Mouse (Mus musculus) forebrain, embryonic 14.5 days (tissue): ENCODE measurements around the gene Cd63. TPM values are rescaled to one million over a fixed set of nuclear protein-coding genes. Genes with fewer than 3 reads are reported as not detected.

Experiments
- polyA plus RNA-seq: library from polyadenylated mRNA; unstranded; fragments of >200 nt; fragmentation: Nextera tagmentation; extraction: Ambion mirVana; gene quantifications from 2 replicates; pipeline ENCODE4 v1.2.1, GENCODE M21; 2014

Cd63 gene
- polyA plus RNA-seq, 1 experiment from 2014 or later = 122 TPM

Other genes with a start within 250 kb of the Cd63 start
- gene Suox, start 226.9 kb upstream of the Cd63 start, polyA plus RNA-seq = 9.1 and 9.8 TPM in 2 replicates
- 89.4 and 98.8 TPM in 2 replicates for gene Rab5b, start 204.7 kb upstream of the Cd63 start, polyA plus RNA-seq
- gene Pmel, start 196.8 kb upstream of the Cd63 start, polyA plus RNA-seq = 0.27 and 0.83 TPM in 2 replicates
- 41.0 and 43.8 TPM in 2 replicates for gene Cdk2, start 196.0 kb upstream of the Cd63 start, polyA plus RNA-seq
- gene Dgka, start 156.1 kb upstream of the Cd63 start, polyA plus RNA-seq = 3.8 and 4.5 TPM in 2 replicates
- 48.4 and 55.4 TPM in 2 replicates for gene Pym1, start 153.1 kb upstream of the Cd63 start, polyA plus RNA-seq
- 0.37 and 0.62 TPM in 2 replicates for gene Mmp19, start 110.1 kb upstream of the Cd63 start, polyA plus RNA-seq
- 40.6 and 47.6 TPM in 2 replicates for gene Dnajc14, start 96.9 kb upstream of the Cd63 start, polyA plus RNA-seq
- 7.3 and 8.2 TPM in 2 replicates for gene Tmem198b, start 96.6 kb upstream of the Cd63 start, polyA plus RNA-seq
- 218 and 228 TPM in 2 replicates for gene Sarnp, start 83.7 kb upstream of the Cd63 start, polyA plus RNA-seq
- gene Ormdl2, start 79.3 kb upstream of the Cd63 start, polyA plus RNA-seq = 30.9 and 44.3 TPM in 2 replicates
- gene Gdf11, start 9.3 kb upstream of the Cd63 start, polyA plus RNA-seq = 6.0 and 6.3 TPM in 2 replicates
- 8.8 and 9.9 TPM in 2 replicates for gene Rdh5, start 21.9 kb downstream of the Cd63 start, polyA plus RNA-seq
- gene Bloc1s1, start 23.0 kb downstream of the Cd63 start, polyA plus RNA-seq = 244 and 295 TPM in 2 replicates
- gene Itga7, start 32.8 kb downstream of the Cd63 start, polyA plus RNA-seq = 1.3 and 1.8 TPM in 2 replicates
- gene Mettl7b, start 60.0 kb downstream of the Cd63 start, polyA plus RNA-seq = not detected in 2 replicates
- gene Olfr9, start 88.4 kb downstream of the Cd63 start, polyA plus RNA-seq = not detected in 2 replicates
- not detected in 2 replicates for gene Olfr763, start 109.8 kb downstream of the Cd63 start, polyA plus RNA-seq
- gene Olfr764-ps1, start 138.9 kb downstream of the Cd63 start, polyA plus RNA-seq = not detected in 2 replicates
- not detected in 2 replicates for gene Olfr765, start 149.0 kb downstream of the Cd63 start, polyA plus RNA-seq
- not detected in 2 replicates for gene Olfr766-ps1, start 168.0 kb downstream of the Cd63 start, polyA plus RNA-seq
- not detected in 2 replicates for gene Olfr767, start 181.9 kb downstream of the Cd63 start, polyA plus RNA-seq
- not detected in 2 replicates for gene Olfr768, start 198.4 kb downstream of the Cd63 start, polyA plus RNA-seq
- not detected in 2 replicates for gene Olfr769, start 216.9 kb downstream of the Cd63 start, polyA plus RNA-seq
- gene Olfr770, start 238.0 kb downstream of the Cd63 start, polyA plus RNA-seq = not detected in 2 replicates